Mouse (Mus musculus) yolk sac, embryonic 10.5 days (tissue): ENCODE data around the gene Frs2.
A peak's percentile ranks its signal among the peaks of the same experiment; 100 is the strongest.
"Not testable (repeated sequence)": the region's sequence is repeated elsewhere in the genome, so short reads cannot be mapped to it uniquely, and the experiment has no call there.

ENCODE experiments used
- DNase-seq: peaks from one replicate; pipeline ENCODE4 v3.0.0-alpha.2; 2017; ENCODE audit warnings: low spot score

The Frs2 gene

DNA sequence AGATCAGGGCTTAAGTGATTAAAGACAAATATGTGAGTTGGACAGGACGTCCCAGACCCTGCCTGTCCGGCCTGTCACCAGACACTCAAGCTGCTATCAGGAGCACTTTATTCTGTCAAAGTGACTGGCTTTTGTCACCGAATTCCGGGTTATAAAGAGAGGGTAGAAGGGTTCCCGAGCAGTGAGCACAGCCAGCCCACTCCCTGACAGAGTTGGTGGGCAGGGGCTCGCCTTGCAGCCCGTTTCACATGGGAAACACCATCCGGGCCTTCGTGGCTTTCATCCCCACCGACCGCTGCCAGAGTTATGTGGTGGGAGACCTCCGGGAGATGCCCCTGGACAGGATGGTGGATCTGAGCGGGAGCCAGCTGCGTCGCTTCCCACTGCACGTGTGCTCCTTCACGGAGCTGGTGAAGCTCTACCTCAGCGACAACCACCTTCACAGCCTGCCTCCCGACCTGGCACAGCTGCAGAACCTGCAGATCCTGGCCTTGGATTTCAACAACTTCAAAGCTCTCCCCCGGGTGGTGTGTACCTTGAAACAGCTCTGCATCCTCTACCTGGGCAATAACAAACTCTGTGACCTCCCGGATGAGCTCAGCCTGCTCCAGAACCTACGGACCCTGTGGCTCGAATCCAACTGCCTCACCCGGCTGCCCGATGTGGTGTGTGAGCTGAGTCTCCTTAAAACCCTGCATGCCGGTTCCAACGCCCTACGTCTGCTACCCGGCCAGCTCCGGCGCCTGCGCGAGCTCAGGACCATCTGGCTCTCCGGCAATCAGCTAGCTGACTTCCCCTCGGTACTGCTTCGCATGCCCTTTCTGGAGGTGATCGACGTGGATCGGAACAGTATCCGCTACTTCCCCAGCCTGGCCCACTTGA lies 102.9 kb downstream of the Frs2 start, which contains the start of gene Lrrc10:
Gene Lrrc10, plus strand, starts transcription at position 167 of the 882 bp plus-strand sequence.
- no peak for DNase-seq

DNA sequence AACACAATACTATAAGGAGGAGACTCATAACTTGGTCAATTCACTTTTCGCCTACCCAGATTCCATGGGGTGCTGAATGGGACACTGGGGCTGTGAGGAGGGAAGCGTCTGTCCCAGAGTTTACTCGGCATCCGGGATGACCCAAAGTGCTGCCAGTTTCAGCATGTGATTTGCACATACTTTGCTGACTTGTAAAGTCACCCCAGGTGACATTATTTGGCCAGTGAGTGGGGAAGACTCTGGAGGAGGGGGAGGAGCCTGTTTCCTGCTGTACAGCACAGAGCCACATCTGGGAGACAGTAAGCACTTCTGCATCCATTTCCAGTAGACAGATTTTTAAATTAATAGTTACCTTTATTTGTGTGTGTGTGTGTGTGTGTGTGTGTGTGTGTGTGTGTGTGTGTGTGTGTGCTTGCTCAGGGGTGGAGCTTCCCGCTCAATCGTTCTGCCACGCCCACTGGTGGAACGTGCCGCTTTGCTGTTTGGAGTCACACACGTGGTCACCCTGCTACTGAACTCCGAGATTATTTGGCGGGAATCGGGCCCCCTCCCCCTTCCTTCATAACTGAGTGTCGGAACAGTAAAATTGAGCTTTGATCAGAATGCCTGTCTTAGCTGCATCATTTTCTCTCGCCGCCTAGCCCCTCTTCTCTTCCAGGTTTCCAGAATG lies 104.7 kb downstream of the Frs2 start:
- not testable (repeated sequence) for DNase-seq

DNA sequence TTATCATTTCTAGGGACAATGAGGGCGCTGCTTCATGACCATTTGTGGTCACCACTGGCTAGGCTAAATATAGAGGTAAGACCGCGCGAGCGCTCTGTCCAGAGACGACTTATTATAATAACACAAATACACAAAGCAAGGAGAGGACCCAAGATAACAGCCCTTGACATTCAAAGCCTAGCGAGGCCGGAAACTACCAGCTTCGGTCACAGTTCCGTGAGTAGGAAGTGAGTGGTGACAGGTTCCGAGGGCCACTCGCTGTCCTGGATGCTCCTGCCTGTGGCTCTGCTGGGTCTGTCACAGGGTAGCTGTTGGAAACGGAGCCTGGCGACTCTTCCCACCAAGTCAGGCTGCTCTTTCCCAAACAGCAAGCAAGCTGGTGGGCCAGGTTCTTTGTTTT lies 106.0 kb downstream of the Frs2 start:
- no peak for DNase-seq

DNA sequence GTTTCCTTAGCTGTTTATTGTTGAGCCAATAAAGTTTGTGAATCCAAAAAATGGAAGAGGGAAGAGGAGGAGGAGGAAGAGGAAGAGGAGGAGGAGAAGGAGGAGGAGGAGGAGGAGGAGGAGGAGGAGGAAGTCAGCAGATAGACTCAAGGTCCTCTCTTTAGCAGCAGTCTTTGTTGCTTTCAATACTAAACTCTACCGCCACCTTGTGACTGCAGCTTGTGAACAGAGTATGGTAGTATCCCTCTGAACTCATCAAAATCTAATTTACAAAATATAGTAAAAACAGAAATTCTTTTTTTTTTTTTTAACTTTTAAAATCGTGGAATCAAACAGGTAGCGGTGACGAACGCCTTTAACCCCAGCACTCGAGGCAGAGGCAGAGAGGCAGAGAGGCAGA lies 108.0 kb downstream of the Frs2 start:
- no peak for DNase-seq

DNA sequence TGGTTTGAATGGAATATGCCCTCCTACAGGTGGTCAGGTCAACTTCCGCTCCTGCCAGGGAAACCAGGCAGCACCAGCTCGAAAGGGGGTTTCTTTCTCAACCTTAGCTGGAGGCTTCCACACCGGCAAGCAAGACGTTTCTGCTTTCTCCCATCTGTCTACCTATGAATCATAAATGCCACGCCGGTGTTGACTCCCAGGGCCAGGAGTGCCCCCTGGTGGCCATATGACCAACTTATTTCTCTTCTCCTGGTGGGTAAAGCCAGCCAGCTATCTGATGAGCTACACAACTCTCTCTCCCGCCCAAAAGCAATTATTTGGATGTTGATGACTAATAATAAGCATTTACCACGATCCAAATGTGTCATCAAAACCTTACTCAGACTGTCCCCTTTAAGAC lies 114.5 kb downstream of the Frs2 start:
- peak; percentile 58 for DNase-seq

DNA sequence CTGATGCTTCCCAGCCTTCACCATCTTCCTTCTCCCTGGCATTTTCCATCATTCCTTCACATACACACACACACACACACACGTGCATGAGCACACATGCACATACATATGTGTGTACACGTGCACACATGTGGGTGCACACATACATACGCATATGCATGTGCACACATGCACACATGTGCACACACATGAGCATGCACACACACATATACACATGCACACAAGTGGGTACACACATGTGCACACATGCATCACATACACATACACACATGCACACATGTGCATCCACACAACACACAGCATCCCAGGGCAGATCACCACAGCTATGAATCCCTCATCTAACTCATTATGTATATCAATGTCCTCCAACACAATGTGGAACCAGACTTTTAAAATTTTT lies 117.2 kb downstream of the Frs2 start:
- no peak for DNase-seq

DNA sequence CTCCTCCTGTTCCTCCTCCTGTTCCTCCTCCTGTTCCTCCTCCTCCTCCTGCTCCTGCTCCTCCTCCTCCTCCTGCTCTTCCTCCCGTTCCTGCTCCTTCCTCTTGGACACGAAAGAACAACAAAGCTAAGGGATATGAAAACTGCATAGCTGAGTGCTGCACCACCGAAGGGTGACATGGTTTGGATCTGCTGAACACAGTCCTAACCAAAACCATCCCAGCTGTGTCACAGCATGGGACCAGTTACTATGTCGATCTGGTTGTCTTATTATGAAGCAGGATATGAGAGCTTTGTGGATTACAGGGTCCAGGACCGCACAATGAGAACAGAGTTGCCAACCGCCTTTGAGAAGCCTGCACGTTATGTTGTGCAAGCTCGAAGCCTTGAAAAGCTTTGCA lies 122.2 kb downstream of the Frs2 start:
- DNase-seq: no peak

DNA sequence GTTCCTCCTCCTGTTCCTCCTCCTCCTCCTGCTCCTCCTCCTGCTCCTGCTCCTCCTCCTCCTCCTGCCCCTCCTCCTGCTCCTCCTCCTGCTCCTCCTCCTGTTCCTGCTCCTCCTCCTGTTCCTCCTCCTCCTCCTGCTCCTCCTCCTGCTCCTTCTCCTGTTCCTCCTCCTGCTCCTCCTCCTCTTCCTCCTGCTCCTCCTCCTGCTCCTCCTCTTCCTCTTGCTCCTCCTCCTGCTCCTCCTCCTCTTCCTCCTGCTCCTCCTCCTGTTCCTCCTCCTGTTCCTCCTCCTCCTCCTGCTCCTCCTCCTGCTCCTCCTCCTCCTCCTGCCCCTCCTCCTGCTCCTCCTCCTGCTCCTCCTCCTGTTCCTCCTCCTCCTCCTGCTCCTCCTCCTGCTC lies 122.6 kb downstream of the Frs2 start:
- DNase-seq: not testable (repeated sequence)

DNA sequence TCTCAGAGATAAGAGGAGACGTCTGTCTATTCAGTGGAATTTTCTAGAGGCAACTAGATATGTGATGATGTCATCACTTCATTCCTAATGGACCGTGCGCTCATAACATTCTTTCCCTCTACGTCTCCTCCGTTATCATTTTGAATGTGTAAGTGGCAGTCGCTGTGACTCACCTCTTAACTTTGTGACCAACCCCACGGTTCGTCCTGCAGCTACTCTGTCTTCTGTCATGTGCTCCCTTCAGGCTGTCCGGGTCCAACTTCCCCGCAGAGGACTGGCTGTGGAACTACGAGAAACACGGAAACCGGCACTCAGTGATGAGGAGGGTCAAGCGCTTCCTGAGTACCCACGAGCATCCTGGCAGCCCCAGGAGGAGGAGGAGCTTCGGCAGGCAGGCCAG lies 124.6 kb downstream of the Frs2 start:
- peak; percentile 21 for DNase-seq

DNA sequence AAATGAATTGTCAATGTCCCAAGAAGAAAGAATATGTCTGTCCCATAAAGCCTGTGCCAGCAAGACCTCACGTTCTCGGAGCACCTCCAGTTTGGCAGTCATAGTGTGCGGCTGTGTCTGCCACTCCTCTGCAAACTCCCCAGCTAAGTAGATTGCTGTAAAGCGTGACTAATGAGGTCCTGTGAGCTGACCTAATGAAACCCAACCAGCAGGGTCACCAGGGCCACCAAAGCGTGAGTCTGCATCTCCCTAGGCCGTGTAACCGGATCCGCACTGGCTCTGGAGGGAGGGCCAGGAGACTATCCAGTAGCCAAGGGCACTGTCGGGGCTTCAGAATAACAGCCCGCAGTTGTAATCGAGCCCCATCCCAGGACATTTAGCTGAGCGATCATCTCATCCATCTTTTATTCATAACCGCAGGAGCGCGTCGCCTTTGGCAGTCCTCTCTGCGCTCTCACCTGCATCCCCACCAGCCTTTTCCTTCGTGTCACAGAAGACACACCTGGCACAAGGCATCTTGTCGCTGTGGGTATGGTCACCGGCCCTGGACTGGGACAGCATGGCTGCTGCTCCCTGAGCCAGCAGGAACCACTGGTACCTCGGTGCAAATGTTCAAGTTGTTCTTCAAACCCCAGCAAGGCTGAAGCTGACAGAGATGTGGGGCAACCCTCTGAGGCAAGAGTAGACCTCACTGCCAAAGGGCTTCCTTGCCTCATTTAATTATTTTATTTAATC lies 127.1 kb downstream of the Frs2 start:
- DNase-seq: peak; percentile 38
